Mouse (Mus musculus) thymus, adult 2 months (tissue): Measurements from ENCODE around the gene Rnf212b.

Experiments
- CTCF ChIP-seq: fragments of 200-500 bp; IDR thresholded peaks from 2 replicates; pipeline ENCODE4 v1.5.1; 2012; ENCODE audit warnings: mild to moderate bottlenecking, control low read depth, low read length, moderate library complexity, borderline replicate concordance; ENCODE audit not compliant: control insufficient read depth, poor library complexity, insufficient read depth; ENCODE audit errors: extremely low read depth
- POLR2A ChIP-seq: fragments of 200-500 bp; IDR thresholded peaks from 2 replicates; pipeline ENCODE4 v1.6.1; 2012; ENCODE audit warnings: mild to moderate bottlenecking, low read length, control low read depth, moderate library complexity; ENCODE audit not compliant: control insufficient read depth, poor library complexity, insufficient read depth; ENCODE audit errors: extremely low read depth

- TF ChIP-seq CTCF = no peak
- no peak for TF ChIP-seq POLR2A
These were observed 86.4 kb downstream of the Rnf212b start for GRCm38 (mm10) chr14:54900383-54900782.
